Mouse (Mus musculus): ENCODE data around the gene Tex264. TPM values are rescaled to one million over a fixed set of nuclear protein-coding genes. Genes with fewer than 3 reads are reported as not detected.
A peak's percentile ranks its signal among the peaks of the same experiment; 100 is the strongest.

The Tex264 gene
- polyA plus RNA-seq, 1 experiment from 2014 or later: 75.7 TPM

GRCm38 (mm10) chr9:106675965-106676364, 9.8 kb downstream of the Tex264 start:
- no peak for ATAC-seq
- WGBS: 83% methylated on average over 9 of the region's 9 CpGs
- H3K36me3 ChIP-seq (ENCODE audit: control insufficient read depth, insufficient read depth, low read length): peaks cover 3% of the 10 kb centered on the region

GRCm38 (mm10) chr9:106675480-106675879, 10.2 kb downstream of the Tex264 start:
- no peak overlapping the region for H3K4me2 ChIP-seq (ENCODE audit: low read length)
- no peak overlapping the region for H3K9ac ChIP-seq (ENCODE audit: low read depth, low read length)
- H3K4me1 ChIP-seq (ENCODE audit: control insufficient read depth, insufficient read depth, low read length): no peaks in the 10 kb centered on the region
- no peaks in the 10 kb centered on the region for H3K9me3 ChIP-seq (replicated peaks; ENCODE audit: control insufficient read depth, low read length, poor library complexity, severe bottlenecking)
- ATAC-seq: peak; percentile 59; the same call in 1 of the 2 replicates
- WGBS: 0% methylated on average over 1 of the region's 1 CpGs
- H3K27me3 ChIP-seq (ENCODE audit: control insufficient read depth, insufficient read depth, low read depth, low read length): no peaks in the 10 kb centered on the region
- H3K4me3 ChIP-seq (ENCODE audit: low read depth, low read length): no peak overlapping the region
- no peak overlapping the region for H3K27ac ChIP-seq (ENCODE audit: low read length)
- peaks cover 3% of the 10 kb centered on the region for H3K36me3 ChIP-seq (ENCODE audit: control insufficient read depth, insufficient read depth, low read length)

More at GRCm38 (mm10) chr9:106675965-106676364, 9.8 kb downstream of the Tex264 start:
- H3K27me3 ChIP-seq (ENCODE audit: control insufficient read depth, insufficient read depth, low read depth, low read length): no peaks in the 10 kb centered on the region
- H3K4me3 ChIP-seq (ENCODE audit: low read depth, low read length): no peak overlapping the region
- H3K9me3 ChIP-seq (replicated peaks; ENCODE audit: control insufficient read depth, low read length, poor library complexity, severe bottlenecking): no peaks in the 10 kb centered on the region
- H3K4me2 ChIP-seq (ENCODE audit: low read length): no peak overlapping the region
- no peak overlapping the region for H3K9ac ChIP-seq (ENCODE audit: low read depth, low read length)
- H3K27ac ChIP-seq (ENCODE audit: low read length): no peak overlapping the region
- no peaks in the 10 kb centered on the region for H3K4me1 ChIP-seq (ENCODE audit: control insufficient read depth, insufficient read depth, low read length)

- H3K4me3 ChIP-seq (ENCODE audit: low read depth, low read length): no peak overlapping the region
- H3K4me2 ChIP-seq (ENCODE audit: low read length): no peak overlapping the region
- H3K36me3 ChIP-seq (ENCODE audit: control insufficient read depth, insufficient read depth, low read length): peaks cover 2% of the 10 kb centered on the region
- H3K4me1 ChIP-seq (ENCODE audit: control insufficient read depth, insufficient read depth, low read length): no peaks in the 10 kb centered on the region
- H3K27me3 ChIP-seq (ENCODE audit: control insufficient read depth, insufficient read depth, low read depth, low read length): no peaks in the 10 kb centered on the region
- no peaks in the 10 kb centered on the region for H3K9me3 ChIP-seq (replicated peaks; ENCODE audit: control insufficient read depth, low read length, poor library complexity, severe bottlenecking)
- no peak overlapping the region for H3K9ac ChIP-seq (ENCODE audit: low read depth, low read length)
- H3K27ac ChIP-seq (ENCODE audit: low read length): no peak overlapping the region
- WGBS: 85% methylated on average over 2 of the region's 2 CpGs
- ATAC-seq: no peak
Measured at GRCm38 (mm10) chr9:106673860-106674259, 11.9 kb downstream of the Tex264 start.

GRCm38 (mm10) chr9:106664856-106665255, 20.9 kb downstream of the Tex264 start:
- Histone ChIP-seq H3K4me2 (ENCODE audit: low read length) (no peak overlapping the region; the same call in 1 of the 2 replicates), H3K9me3 (replicated peaks; ENCODE audit: control insufficient read depth, low read length, poor library complexity, severe bottlenecking) (no peaks in the 10 kb centered on the region), H3K4me1 (ENCODE audit: control insufficient read depth, insufficient read depth, low read length) (peaks cover 25% of the 10 kb centered on the region), H3K9ac (ENCODE audit: low read depth, low read length) (peak overlapping the region; percentile 2; the same call in 1 of the 2 replicates), H3K27ac (ENCODE audit: low read length) (peak overlapping the region; percentile 92), H3K4me3 (ENCODE audit: low read depth, low read length) (no peak overlapping the region), H3K36me3 (ENCODE audit: control insufficient read depth, insufficient read depth, low read length) (peaks cover 5% of the 10 kb centered on the region), H3K27me3 (ENCODE audit: control insufficient read depth, insufficient read depth, low read depth, low read length) (no peaks in the 10 kb centered on the region)
- ATAC-seq: peak; percentile 36
- WGBS: 49% methylated on average over 6 of the region's 6 CpGs

GRCm38 (mm10) chr9:106664433-106664832, 21.3 kb downstream of the Tex264 start:
- peak; percentile 93 for ATAC-seq
- Histone ChIP-seq H3K36me3 (ENCODE audit: control insufficient read depth, insufficient read depth, low read length) (peaks cover 7% of the 10 kb centered on the region), H3K9ac (ENCODE audit: low read depth, low read length) (peak overlapping the region; percentile 2; the same call in 1 of the 2 replicates), H3K27me3 (ENCODE audit: control insufficient read depth, insufficient read depth, low read depth, low read length) (no peaks in the 10 kb centered on the region), H3K9me3 (replicated peaks; ENCODE audit: control insufficient read depth, low read length, poor library complexity, severe bottlenecking) (no peaks in the 10 kb centered on the region), H3K4me1 (ENCODE audit: control insufficient read depth, insufficient read depth, low read length) (peaks cover 25% of the 10 kb centered on the region), H3K4me3 (ENCODE audit: low read depth, low read length) (no peak overlapping the region), H3K4me2 (ENCODE audit: low read length) (peak overlapping the region; percentile 23), H3K27ac (ENCODE audit: low read length) (peak overlapping the region; percentile 92)
- 7% methylated on average over 4 of the region's 4 CpGs for WGBS

- no peaks in the 10 kb centered on the region for H3K27me3 ChIP-seq (ENCODE audit: control insufficient read depth, insufficient read depth, low read depth, low read length)
- WGBS: 68% methylated on average over 6 of the region's 6 CpGs
- H3K9ac ChIP-seq (ENCODE audit: low read depth, low read length): no peak overlapping the region
- no peak overlapping the region for H3K4me2 ChIP-seq (ENCODE audit: low read length)
- H3K27ac ChIP-seq (ENCODE audit: low read length): peak overlapping the region; percentile 92
- no peak for ATAC-seq
- H3K4me1 ChIP-seq (ENCODE audit: control insufficient read depth, insufficient read depth, low read length): peaks cover 25% of the 10 kb centered on the region
- H3K4me3 ChIP-seq (ENCODE audit: low read depth, low read length): no peak overlapping the region
- no peaks in the 10 kb centered on the region for H3K9me3 ChIP-seq (replicated peaks; ENCODE audit: control insufficient read depth, low read length, poor library complexity, severe bottlenecking)
- H3K36me3 ChIP-seq (ENCODE audit: control insufficient read depth, insufficient read depth, low read length): peaks cover 11% of the 10 kb centered on the region
Measured at GRCm38 (mm10) chr9:106663200-106663599, 22.5 kb downstream of the Tex264 start.

GRCm38 (mm10) chr9:106659935-106660334, 25.8 kb downstream of the Tex264 start:
- WGBS: 44% methylated on average over 1 of the region's 1 CpGs
- no peak overlapping the region for H3K4me2 ChIP-seq (ENCODE audit: low read length)
- no peak overlapping the region for H3K9ac ChIP-seq (ENCODE audit: low read depth, low read length)
- H3K4me3 ChIP-seq (ENCODE audit: low read depth, low read length): no peak overlapping the region
- no peaks in the 10 kb centered on the region for H3K9me3 ChIP-seq (replicated peaks; ENCODE audit: control insufficient read depth, low read length, poor library complexity, severe bottlenecking)
- H3K36me3 ChIP-seq (ENCODE audit: control insufficient read depth, insufficient read depth, low read length): peaks cover 9% of the 10 kb centered on the region
- H3K27me3 ChIP-seq (ENCODE audit: control insufficient read depth, insufficient read depth, low read depth, low read length): no peaks in the 10 kb centered on the region
- no peak overlapping the region for H3K27ac ChIP-seq (ENCODE audit: low read length)
- no peak for ATAC-seq
- peaks cover 35% of the 10 kb centered on the region for H3K4me1 ChIP-seq (ENCODE audit: control insufficient read depth, insufficient read depth, low read length)

- Histone ChIP-seq H3K4me2 (ENCODE audit: low read length) (no peak overlapping the region), H3K9ac (ENCODE audit: low read depth, low read length) (no peak overlapping the region), H3K9me3 (replicated peaks; ENCODE audit: control insufficient read depth, low read length, poor library complexity, severe bottlenecking) (no peaks in the 10 kb centered on the region), H3K27me3 (ENCODE audit: control insufficient read depth, insufficient read depth, low read depth, low read length) (no peaks in the 10 kb centered on the region), H3K4me1 (ENCODE audit: control insufficient read depth, insufficient read depth, low read length) (peaks cover 31% of the 10 kb centered on the region), H3K36me3 (ENCODE audit: control insufficient read depth, insufficient read depth, low read length) (peaks cover 9% of the 10 kb centered on the region), H3K27ac (ENCODE audit: low read length) (no peak overlapping the region), H3K4me3 (ENCODE audit: low read depth, low read length) (no peak overlapping the region)
- no peak for ATAC-seq
- 30% methylated on average over 7 of the region's 7 CpGs for WGBS
Measured at GRCm38 (mm10) chr9:106659441-106659840, 26.3 kb downstream of the Tex264 start.

- no peak for ATAC-seq
- H3K9ac ChIP-seq (ENCODE audit: low read depth, low read length): no peak overlapping the region
- H3K4me1 ChIP-seq (ENCODE audit: control insufficient read depth, insufficient read depth, low read length): peaks cover 18% of the 10 kb centered on the region
- WGBS: 37% methylated on average over 5 of the region's 5 CpGs
- H3K4me2 ChIP-seq (ENCODE audit: low read length): no peak overlapping the region
- no peak overlapping the region for H3K27ac ChIP-seq (ENCODE audit: low read length)
- no peaks in the 10 kb centered on the region for H3K9me3 ChIP-seq (replicated peaks; ENCODE audit: control insufficient read depth, low read length, poor library complexity, severe bottlenecking)
- H3K36me3 ChIP-seq (ENCODE audit: control insufficient read depth, insufficient read depth, low read length): peaks cover 9% of the 10 kb centered on the region
- no peaks in the 10 kb centered on the region for H3K27me3 ChIP-seq (ENCODE audit: control insufficient read depth, insufficient read depth, low read depth, low read length)
- H3K4me3 ChIP-seq (ENCODE audit: low read depth, low read length): no peak overlapping the region
Measured at GRCm38 (mm10) chr9:106657592-106657991, 28.1 kb downstream of the Tex264 start.
